Mouse (Mus musculus) neural tube, embryonic 13.5 days (tissue): ENCODE measurements around the gene Slc39a13. TPM values are rescaled to one million over a fixed set of nuclear protein-coding genes. Genes with fewer than 3 reads are reported as not detected.

ENCODE experiments used
- ATAC-seq: fragments of 200-750 bp; cut with Nextera tagmentation; 2 replicates; pipeline ENCODE4 v1.8.0; 2017; ENCODE audit warnings: low read depth, mild to moderate bottlenecking, moderate TSS enrichment, moderate library complexity
- H3K27ac ChIP-seq: fragments of 300-500 bp; sonication (generic); replicated peaks from 2 replicates; pipeline ENCODE4 v1.5.1; 2015; ENCODE audit warnings: moderate library complexity, mild to moderate bottlenecking, inconsistent platforms
- H3K27me3 ChIP-seq: fragments of 300-500 bp; sonication (generic); 2 replicates; pipeline ENCODE4 v1.6.1; 2015; ENCODE audit warnings: mild to moderate bottlenecking, inconsistent platforms
- H3K36me3 ChIP-seq: fragments of 300-500 bp; sonication (generic); 2 replicates; pipeline ENCODE4 v1.6.1; 2015; ENCODE audit warnings: mild to moderate bottlenecking, inconsistent platforms
- H3K4me1 ChIP-seq: fragments of 300-500 bp; sonication (generic); replicated peaks from 2 replicates; pipeline ENCODE4 v1.6.1; 2015; ENCODE audit warnings: inconsistent platforms
- H3K4me2 ChIP-seq: fragments of 300-500 bp; sonication (generic); 2 replicates; pipeline ENCODE4 v1.6.1; 2015; ENCODE audit warnings: inconsistent platforms, mild to moderate bottlenecking, moderate library complexity
- H3K4me3 ChIP-seq: fragments of 300-500 bp; sonication (generic); 2 replicates; pipeline ENCODE4 v1.5.1; 2015; ENCODE audit warnings: mild to moderate bottlenecking, inconsistent platforms
- H3K9ac ChIP-seq: fragments of 300-500 bp; sonication (generic); 2 replicates; pipeline ENCODE4 v1.6.1; 2015; ENCODE audit warnings: moderate library complexity, mild to moderate bottlenecking, inconsistent platforms
- H3K9me3 ChIP-seq: fragments of 300-500 bp; sonication (generic); 2 replicates; pipeline ENCODE4 v1.6.1; 2016; ENCODE audit warnings: inconsistent platforms
- WGBS: fragments of 180-500 bp; shearing (Covaris S2); methylation state at CpG from one replicate; pipeline ENCODE4 v1.1.7; 2015; 5-methylcytosine and 5-hydroxymethylcytosine counted together
- polyA plus RNA-seq: library from polyadenylated mRNA; unstranded; fragments of >200 nt; fragmentation: Nextera tagmentation; extraction: Ambion mirVana; gene quantifications from 2 replicates; pipeline ENCODE4 v1.2.1, GENCODE M21; 2015

Slc39a13 gene
- polyA plus RNA-seq: 31.1 and 31.5 TPM in 2 replicates

DNA sequence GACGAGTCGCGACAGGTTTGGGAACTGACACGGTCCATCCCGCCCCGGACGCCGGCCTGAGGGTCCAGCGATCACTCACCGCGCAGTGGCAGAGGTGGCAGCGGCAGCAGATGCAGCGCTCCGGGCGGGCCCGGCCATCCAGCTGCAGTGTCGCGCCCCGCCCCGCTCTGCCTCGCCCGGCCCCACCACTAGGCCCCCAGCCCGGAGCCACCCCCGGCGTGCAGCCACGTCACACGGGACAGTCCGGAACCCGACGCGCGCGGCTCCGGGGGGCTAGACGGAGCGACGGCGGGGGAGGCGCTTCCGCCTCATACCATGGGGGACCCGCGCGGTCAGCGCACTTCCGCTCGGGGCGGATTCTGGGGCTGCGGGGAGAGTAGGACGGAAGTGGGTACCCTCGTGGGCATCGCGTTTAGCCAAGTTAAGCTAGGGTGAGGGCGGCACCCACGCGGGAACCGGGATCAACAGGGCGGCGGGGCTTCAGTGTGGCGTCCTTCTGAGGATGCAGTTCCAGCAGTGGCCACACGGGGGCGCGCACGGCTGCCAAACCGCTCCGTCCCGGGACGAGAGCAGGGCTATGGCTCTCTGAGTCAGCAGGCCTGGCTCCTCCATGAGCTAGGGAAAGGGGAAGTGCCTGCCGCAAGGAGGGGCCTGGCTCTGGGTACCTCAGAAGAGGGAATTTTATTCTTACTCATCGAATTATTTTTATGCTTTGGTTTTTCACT, at the start of gene Slc39a13:
Slc39a13 (minus strand) TSS at position 342 of the 725 bp plus-strand sequence.
- Histone ChIP-seq H3K4me1 (peaks cover 28% of the 10 kb centered on the region), H3K9ac (peak within 1 kb of the TSS; percentile 83), H3K36me3 (peaks cover 16% of the 10 kb centered on the region; the same call in 1 of the 2 replicates), H3K27ac (peak within 1 kb of the TSS; percentile 62), H3K9me3 (no peaks in the 10 kb centered on the region), H3K4me3 (peak within 1 kb of the TSS; percentile 75), H3K27me3 (no peaks in the 10 kb centered on the region), H3K4me2 (peak within 1 kb of the TSS; percentile 83)
- under 1% methylated on average over 68 of the region's 69 CpGs for WGBS
- ATAC-seq: peak; percentile 97

DNA sequence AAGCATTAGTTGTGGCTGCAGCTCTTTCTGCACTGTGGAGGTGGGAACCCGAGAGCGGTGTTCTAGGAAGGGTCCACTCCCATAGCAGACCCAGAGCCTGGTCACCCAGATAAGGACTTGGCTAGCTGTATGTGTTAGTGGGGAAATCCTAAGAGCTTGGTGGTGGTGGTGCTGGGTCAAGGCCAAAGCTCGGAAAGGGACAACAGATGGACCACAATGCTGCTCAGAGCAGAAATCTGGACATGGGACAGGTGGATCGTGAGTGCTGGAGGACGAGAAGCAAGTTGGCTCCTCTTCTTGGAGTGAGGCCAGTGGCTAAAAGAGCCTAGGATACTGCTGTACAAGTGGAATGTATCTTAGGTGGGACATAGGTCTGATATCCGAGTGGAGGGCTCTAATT, 49.3 kb upstream of the Slc39a13 start:
- peaks cover 8% of the 10 kb centered on the region for H3K4me1 ChIP-seq
- no peak overlapping the region for H3K4me3 ChIP-seq
- H3K27ac ChIP-seq: no peak overlapping the region
- 88% methylated on average over 6 of the region's 6 CpGs for WGBS
- ATAC-seq: no peak
- H3K9ac ChIP-seq: no peak overlapping the region
- H3K27me3 ChIP-seq: peaks cover 6% of the 10 kb centered on the region; the same call in 1 of the 2 replicates
- no peak overlapping the region for H3K4me2 ChIP-seq
- H3K9me3 ChIP-seq: no peaks in the 10 kb centered on the region
- no peaks in the 10 kb centered on the region for H3K36me3 ChIP-seq

DNA sequence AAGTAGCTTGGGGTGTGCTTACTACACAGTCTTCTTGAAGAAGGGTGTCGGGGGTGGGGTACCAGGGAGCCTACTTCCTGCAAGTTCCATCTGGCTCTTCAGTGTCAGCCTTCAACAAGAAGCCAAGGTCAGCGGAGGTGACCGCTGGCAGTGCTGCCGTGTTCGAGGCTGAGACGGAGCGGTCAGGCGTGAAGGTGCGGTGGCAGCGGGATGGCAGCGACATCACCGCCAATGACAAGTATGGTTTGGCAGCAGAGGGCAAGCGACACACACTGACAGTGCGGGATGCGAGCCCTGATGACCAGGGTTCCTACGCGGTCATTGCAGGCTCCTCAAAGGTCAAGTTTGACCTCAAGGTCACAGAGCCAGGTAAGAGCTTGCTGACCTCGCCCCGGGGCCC, 48.8 kb upstream of the Slc39a13 start:
- Histone ChIP-seq H3K27me3 (peaks cover 6% of the 10 kb centered on the region; the same call in 1 of the 2 replicates), H3K9me3 (no peaks in the 10 kb centered on the region), H3K4me1 (peaks cover 8% of the 10 kb centered on the region), H3K4me2 (no peak overlapping the region), H3K4me3 (no peak overlapping the region), H3K9ac (no peak overlapping the region), H3K27ac (no peak overlapping the region), H3K36me3 (no peaks in the 10 kb centered on the region)
- WGBS: 87% methylated on average over 19 of the region's 19 CpGs
- no peak for ATAC-seq

GRCm38 (mm10) chr2:91118647-91119046, 48.4 kb upstream of the Slc39a13 start:
- Histone ChIP-seq H3K4me1 (peaks cover 8% of the 10 kb centered on the region), H3K4me3 (no peak overlapping the region), H3K9me3 (no peaks in the 10 kb centered on the region), H3K36me3 (no peaks in the 10 kb centered on the region), H3K27ac (no peak overlapping the region), H3K27me3 (peaks cover 6% of the 10 kb centered on the region; the same call in 1 of the 2 replicates), H3K4me2 (no peak overlapping the region), H3K9ac (no peak overlapping the region)
- no peak for ATAC-seq
- WGBS: 71% methylated on average over 1 of the region's 1 CpGs

GRCm38 (mm10) chr2:91117585-91118275, 47.5 kb upstream of the Slc39a13 start, which contains the start of gene Mybpc3:
Mybpc3 (plus strand) TSS chr2:91118144.
- Histone ChIP-seq H3K36me3 (no peaks in the 10 kb centered on the region), H3K9ac (no peak within 1 kb of the TSS), H3K4me1 (peaks cover 8% of the 10 kb centered on the region), H3K9me3 (no peaks in the 10 kb centered on the region), H3K4me3 (no peak within 1 kb of the TSS), H3K27ac (no peak within 1 kb of the TSS), H3K4me2 (no peak within 1 kb of the TSS), H3K27me3 (peaks cover 6% of the 10 kb centered on the region; the same call in 1 of the 2 replicates)
- WGBS: 88% methylated on average over 11 of the region's 11 CpGs
- ATAC-seq: no peak

DNA sequence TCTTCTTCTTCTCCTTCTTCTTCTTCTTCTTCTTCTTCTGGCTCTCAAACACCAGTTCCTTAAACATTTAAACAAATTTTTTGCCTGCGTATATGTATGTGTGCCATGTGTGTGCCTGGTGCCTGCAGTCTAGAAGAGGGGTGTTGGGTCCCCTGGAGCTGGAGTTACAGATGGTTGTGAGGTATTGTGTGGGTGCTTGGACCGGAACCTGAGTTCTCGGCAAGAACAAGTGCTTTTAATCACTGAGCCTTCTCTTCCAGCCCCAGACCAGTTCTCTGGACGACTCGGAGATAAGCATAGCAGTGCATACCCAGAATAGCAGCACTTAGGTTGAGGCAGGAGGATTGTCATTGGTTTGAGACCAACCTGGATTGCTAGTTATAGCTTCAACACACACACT, 46.6 kb upstream of the Slc39a13 start:
- Histone ChIP-seq H3K9ac (no peak overlapping the region), H3K36me3 (no peaks in the 10 kb centered on the region), H3K4me2 (no peak overlapping the region), H3K4me1 (peaks cover 8% of the 10 kb centered on the region), H3K9me3 (no peaks in the 10 kb centered on the region), H3K27me3 (peaks cover 6% of the 10 kb centered on the region; the same call in 1 of the 2 replicates), H3K4me3 (no peak overlapping the region), H3K27ac (no peak overlapping the region)
- 83% methylated on average over 5 of the region's 5 CpGs for WGBS
- no peak for ATAC-seq

- peak overlapping the region; percentile 67 for H3K4me2 ChIP-seq
- WGBS: 33% methylated on average over 12 of the region's 12 CpGs
- no peak for ATAC-seq
These were observed 45.4 kb upstream of the Slc39a13 start for GRCm38 (mm10) chr2:91115578-91115970.

GRCm38 (mm10) chr2:91114781-91115577, 44.8 kb upstream of the Slc39a13 start:
- WGBS: 9% methylated on average over 40 of the region's 42 CpGs
- Histone ChIP-seq H3K36me3 (no peaks in the 10 kb centered on the region), H3K9ac (peak overlapping the region; percentile 63), H3K4me3 (peak overlapping the region; percentile 38), H3K27me3 (peaks cover 6% of the 10 kb centered on the region; the same call in 1 of the 2 replicates), H3K9me3 (no peaks in the 10 kb centered on the region), H3K27ac (no peak overlapping the region), H3K4me1 (peaks cover 8% of the 10 kb centered on the region), H3K4me2 (peak overlapping the region; percentile 67)
- peak; percentile 68; the same call in 1 of the 2 replicates for ATAC-seq

More at GRCm38 (mm10) chr2:91115578-91115970, 45.4 kb upstream of the Slc39a13 start:
- Histone ChIP-seq H3K9ac (peak overlapping the region; percentile 63), H3K4me1 (peaks cover 8% of the 10 kb centered on the region), H3K9me3 (no peaks in the 10 kb centered on the region), H3K4me3 (peak overlapping the region; percentile 38), H3K27me3 (peaks cover 6% of the 10 kb centered on the region; the same call in 1 of the 2 replicates), H3K27ac (no peak overlapping the region), H3K36me3 (no peaks in the 10 kb centered on the region)

DNA sequence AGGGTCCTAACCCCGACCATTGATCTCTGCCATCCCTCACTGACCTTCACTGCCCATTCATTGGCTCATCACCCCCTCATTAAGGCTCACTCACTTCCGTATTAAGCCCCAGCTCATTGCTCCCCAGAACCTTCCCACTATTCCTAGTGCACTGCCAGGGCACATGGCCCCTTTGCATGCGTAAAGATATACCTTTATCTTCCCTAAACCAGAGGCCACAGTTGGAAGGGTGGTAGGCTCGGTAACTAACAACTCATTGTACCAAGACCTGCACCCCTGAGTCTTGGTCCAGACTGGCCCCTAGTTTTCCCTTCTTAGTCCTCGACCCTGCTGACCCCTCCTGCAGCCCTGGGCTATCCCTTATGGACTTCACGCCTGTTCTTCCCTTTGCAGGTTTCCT, 43.6 kb upstream of the Slc39a13 start:
- Histone ChIP-seq H3K4me2 (no peak overlapping the region), H3K4me3 (no peak overlapping the region), H3K27me3 (peaks cover 6% of the 10 kb centered on the region; the same call in 1 of the 2 replicates), H3K36me3 (no peaks in the 10 kb centered on the region), H3K9ac (no peak overlapping the region), H3K4me1 (peaks cover 8% of the 10 kb centered on the region), H3K9me3 (no peaks in the 10 kb centered on the region), H3K27ac (no peak overlapping the region)
- no peak for ATAC-seq
- WGBS: 75% methylated on average over 6 of the region's 6 CpGs

GRCm38 (mm10) chr2:91113334-91113733, 43.1 kb upstream of the Slc39a13 start:
- H3K9me3 ChIP-seq: no peaks in the 10 kb centered on the region
- no peak overlapping the region for H3K9ac ChIP-seq
- peaks cover 8% of the 10 kb centered on the region for H3K4me1 ChIP-seq
- ATAC-seq: 0 out of 2 replicates have a peak, but pooled peaks have one; percentile 12
- no peak overlapping the region for H3K4me3 ChIP-seq
- H3K27me3 ChIP-seq: peaks cover 6% of the 10 kb centered on the region; the same call in 1 of the 2 replicates
- H3K4me2 ChIP-seq: no peak overlapping the region
- H3K27ac ChIP-seq: no peak overlapping the region
- 80% methylated on average over 10 of the region's 10 CpGs for WGBS
- H3K36me3 ChIP-seq: no peaks in the 10 kb centered on the region

GRCm38 (mm10) chr2:91112491-91112890, 42.3 kb upstream of the Slc39a13 start:
- WGBS: 60% methylated on average over 4 of the region's 4 CpGs
- Histone ChIP-seq H3K9me3 (no peaks in the 10 kb centered on the region), H3K4me3 (no peak overlapping the region), H3K4me2 (no peak overlapping the region), H3K9ac (no peak overlapping the region), H3K4me1 (peaks cover 8% of the 10 kb centered on the region), H3K27me3 (peaks cover 6% of the 10 kb centered on the region; the same call in 1 of the 2 replicates), H3K36me3 (no peaks in the 10 kb centered on the region), H3K27ac (no peak overlapping the region)
- no peak for ATAC-seq
